Mouse (Mus musculus) liver, postnatal 0 days (tissue): Measurements from ENCODE around the gene Hpse.

Experiments used
- CTCF ChIP-seq: sonication (generic); IDR thresholded peaks from 2 replicates; pipeline ENCODE4 v1.5.1; 2016; ENCODE audit warnings: antibody characterized with exemption, low read depth
- EP300 ChIP-seq: IDR thresholded peaks from 2 replicates; pipeline ENCODE4 v1.6.1; 2016; ENCODE audit warnings: antibody characterized with exemption, low read depth, mild to moderate bottlenecking

- TF ChIP-seq CTCF: no peak
- no peak for TF ChIP-seq EP300
These were observed 76.1 kb downstream of the Hpse start for GRCm38 (mm10) chr5:100643253-100643990.
